Mouse (Mus musculus): Measurements from ENCODE around the gene Flt3. TPM values are rescaled to one million over a fixed set of nuclear protein-coding genes. Genes with fewer than 3 reads are reported as not detected.

Gene Flt3
- total and polyA plus RNA-seq, 3 experiments, result 0.01 TPM; not detected in 2

GRCm38 (mm10) chr5:147435751-147436150 is 35.5 kb upstream of the Flt3 start:
- H3K27ac ChIP-seq (ENCODE audit: control insufficient read depth, low read depth, low read length), result no peak overlapping the region
- H3K36me3 ChIP-seq (ENCODE audit: control insufficient read depth in 1 of 2, insufficient read depth in 2 of 2, low read length in 2 of 2), result peaks cover 30 to 51% of the 10 kb centered on the region in 2 experiments
- H3K4me3 ChIP-seq (ENCODE audit: control insufficient read depth in 1 of 2, insufficient read depth in 1 of 2, low read depth in 2 of 2, low read length in 2 of 2), result no peak overlapping the region
- H3K79me2 ChIP-seq (ENCODE audit: control insufficient read depth, insufficient read depth, low read length, poor library complexity), result peaks cover 84% of the 10 kb centered on the region
- no peaks in the 10 kb centered on the region for H3K9me3 ChIP-seq (replicated peaks; ENCODE audit: insufficient read depth, low read length)
- DNase-seq (ENCODE audit: low read depth, low spot score), result no peak
- TF ChIP-seq E2F4 (IDR thresholded peaks at IDR 0.05; ENCODE audit: borderline replicate concordance, low read depth, low read length) (no peak), ELF1 (IDR thresholded peaks at IDR 0.05; ENCODE audit: low read depth, low read length) (no peak), SMC3 (IDR thresholded peaks at IDR 0.05; ENCODE audit: low read depth, low read length) (no peak)
- peaks cover 23 to 29% of the 10 kb centered on the region in 2 experiments for H3K4me1 ChIP-seq (ENCODE audit: control insufficient read depth in 1 of 2, insufficient read depth in 2 of 2, low read length in 2 of 2)
- H3K27me3 ChIP-seq (ENCODE audit: control insufficient read depth in 1 of 2, insufficient read depth in 2 of 2, low read length in 2 of 2), result no peaks in the 10 kb centered on the region
- H3K9ac ChIP-seq (ENCODE audit: control insufficient read depth, low read depth, low read length, poor library complexity, severe bottlenecking), result no peak overlapping the region

- Histone ChIP-seq H3K36me3 (ENCODE audit: control insufficient read depth in 1 of 2, insufficient read depth in 2 of 2, low read length in 2 of 2) (peaks cover 30 to 46% of the 10 kb centered on the region in 2 experiments), H3K27me3 (ENCODE audit: control insufficient read depth in 1 of 2, insufficient read depth in 2 of 2, low read length in 2 of 2) (no peaks in the 10 kb centered on the region), H3K9ac (ENCODE audit: control insufficient read depth, low read depth, low read length, poor library complexity, severe bottlenecking) (no peak overlapping the region), H3K4me3 (ENCODE audit: control insufficient read depth in 1 of 2, insufficient read depth in 1 of 2, low read depth in 2 of 2, low read length in 2 of 2) (no peak overlapping the region), H3K9me3 (replicated peaks; ENCODE audit: insufficient read depth, low read length) (no peaks in the 10 kb centered on the region), H3K79me2 (ENCODE audit: control insufficient read depth, insufficient read depth, low read length, poor library complexity) (peaks cover 85% of the 10 kb centered on the region), H3K4me1 (ENCODE audit: control insufficient read depth in 1 of 2, insufficient read depth in 2 of 2, low read length in 2 of 2) (peaks cover 20 to 24% of the 10 kb centered on the region in 2 experiments), H3K27ac (ENCODE audit: control insufficient read depth, low read depth, low read length) (no peak overlapping the region)
- no peak for DNase-seq (ENCODE audit: low read depth, low spot score)
- TF ChIP-seq POLR2A (IDR thresholded peaks at IDR 0.05; ENCODE audit: control insufficient read depth in 1 of 2, insufficient read depth in 1 of 2, low read depth in 1 of 2, low read length in 2 of 2, poor library complexity in 1 of 2) (no peak), NRF1 (IDR thresholded peaks at IDR 0.05; ENCODE audit: insufficient read depth, low read depth, low read length, poor library complexity, severe bottlenecking) (no peak), POLR2AphosphoS5 (IDR thresholded peaks at IDR 0.05; ENCODE audit: borderline replicate concordance, low read depth, low read length) (no peak), GATA1 (IDR thresholded peaks at IDR 0.05; ENCODE audit: low read depth, low read length) (no peak), E2F4 (IDR thresholded peaks at IDR 0.05; ENCODE audit: borderline replicate concordance, low read depth, low read length) (no peak), GABPA (IDR thresholded peaks at IDR 0.05; ENCODE audit: low read depth, low read length) (no peak), NELFE (IDR thresholded peaks at IDR 0.05; ENCODE audit: low read depth, low read length) (no peak), MEF2A (IDR thresholded peaks at IDR 0.05; ENCODE audit: extremely low read depth, insufficient replicate concordance, low read depth, low read length, poor library complexity, severe bottlenecking) (no peak), USF2 (IDR thresholded peaks at IDR 0.05; ENCODE audit: borderline replicate concordance in 1 of 2, insufficient read depth in 1 of 2, low read depth in 1 of 2, low read length in 2 of 2) (no peak), MAZ (IDR thresholded peaks at IDR 0.05; ENCODE audit: low read depth, low read length) (no peak), ELF1 (IDR thresholded peaks at IDR 0.05; ENCODE audit: low read depth, low read length) (no peak), HCFC1 (IDR thresholded peaks at IDR 0.05; ENCODE audit: low read depth, low read length) (no peak), MXI1 (IDR thresholded peaks at IDR 0.05; ENCODE audit: low read depth, low read length) (no peak), MYC (IDR thresholded peaks at IDR 0.05; ENCODE audit: low read depth, low read length) (no peak), MAX (IDR thresholded peaks at IDR 0.05; ENCODE audit: low read length) (no peak), CTCF (IDR thresholded peaks at IDR 0.05 in 2 of 3, conservative IDR thresholded peaks at IDR 0.05 in 1 of 3; ENCODE audit: control insufficient read depth in 1 of 3, insufficient read depth in 1 of 3, low read depth in 2 of 3, low read length in 3 of 3, poor library complexity in 1 of 3, severe bottlenecking in 1 of 3) (no peak), ETS1 (IDR thresholded peaks at IDR 0.05; ENCODE audit: low read depth, low read length) (no peak), ZC3H11A (IDR thresholded peaks at IDR 0.05; ENCODE audit: low read depth, low read length) (no peak), BHLHE40 (IDR thresholded peaks at IDR 0.05; ENCODE audit: borderline replicate concordance, low read depth, low read length) (no peak)
These were observed 34.9 kb upstream of the Flt3 start for GRCm38 (mm10) chr5:147435224-147435623.

Data from MEL (cell line).